Mouse (Mus musculus) neural tube, embryonic 11.5 days (tissue): ENCODE results near the gene Gxylt2. TPM values are rescaled to one million over a fixed set of nuclear protein-coding genes. Genes with fewer than 3 reads are reported as not detected.

ENCODE experiments used
- ATAC-seq: fragments of 200-750 bp; cut with Nextera tagmentation; 2 replicates; pipeline ENCODE4 v1.8.0; 2017; ENCODE audit warnings: moderate number of reproducible peaks, mild to moderate bottlenecking, moderate TSS enrichment, moderate library complexity; ENCODE audit not compliant: insufficient read depth, low FRiP score, low TSS enrichment
- DNase-seq: peaks from one replicate; pipeline ENCODE4 v3.0.0-alpha.2; 2015; ENCODE audit warnings: low spot score
- H3K27ac ChIP-seq: fragments of 300-500 bp; sonication (generic); 2 replicates; pipeline ENCODE4 v1.5.1; 2014; ENCODE audit warnings: low read depth, mild to moderate bottlenecking, low read length
- H3K27me3 ChIP-seq: fragments of 300-500 bp; sonication (generic); 2 replicates; pipeline ENCODE4 v1.6.1; 2014; ENCODE audit warnings: mild to moderate bottlenecking, low read length, mixed read lengths; ENCODE audit not compliant: control insufficient read depth, insufficient read depth
- H3K36me3 ChIP-seq: fragments of 300-500 bp; sonication (generic); 2 replicates; pipeline ENCODE4 v1.6.1; 2014; ENCODE audit warnings: mild to moderate bottlenecking, low read length, moderate library complexity, mixed read lengths; ENCODE audit not compliant: control insufficient read depth, insufficient read depth
- H3K4me1 ChIP-seq: fragments of 300-500 bp; sonication (generic); 2 replicates; pipeline ENCODE4 v1.6.1; 2014; ENCODE audit warnings: low read length, mixed read lengths; ENCODE audit not compliant: control insufficient read depth, insufficient read depth
- H3K4me2 ChIP-seq: fragments of 300-500 bp; sonication (generic); 2 replicates; pipeline ENCODE4 v1.6.1; 2014; ENCODE audit warnings: low read depth, mild to moderate bottlenecking, moderate library complexity
- H3K4me3 ChIP-seq: fragments of 300-500 bp; sonication (generic); 2 replicates; pipeline ENCODE4 v1.5.1; 2014; ENCODE audit warnings: low read depth, low read length
- H3K9ac ChIP-seq: fragments of 300-500 bp; sonication (generic); 2 replicates; pipeline ENCODE4 v1.6.1; 2014; ENCODE audit warnings: mild to moderate bottlenecking, low read length
- H3K9me3 ChIP-seq: fragments of 300-500 bp; sonication (generic); 2 replicates; pipeline ENCODE4 v1.6.1; 2016; ENCODE audit warnings: low read length; ENCODE audit not compliant: control insufficient read depth
- WGBS: fragments of 180-500 bp; shearing (Covaris S2); extraction: QIAGEN DNeasy Blood & Tissue Kit; methylation state at CpG from one replicate; pipeline ENCODE4 v1.1.7; 2014; 5-methylcytosine and 5-hydroxymethylcytosine counted together
- polyA plus RNA-seq: library from polyadenylated mRNA; unstranded; fragments of >200 nt; fragmentation: Nextera tagmentation; extraction: Ambion mirVana; gene quantifications from 2 replicates; pipeline ENCODE4 v1.2.1, GENCODE M21; 2014

Gxylt2 gene
- polyA plus RNA-seq: 3.0 and 5.0 TPM in 2 replicates

GRCm38 (mm10) chr6:100704574-100705365 is at the start of gene Gxylt2:
Gxylt2 (plus strand) TSS chr6:100704734.
- peak; percentile 76 for ATAC-seq
- Histone ChIP-seq H3K36me3 (no peaks in the 10 kb centered on the region), H3K27ac (no peak within 1 kb of the TSS), H3K4me3 (peak within 1 kb of the TSS; percentile 65), H3K9me3 (no peaks in the 10 kb centered on the region), H3K4me2 (peak within 1 kb of the TSS; percentile 94), H3K27me3 (0 out of 2 replicates have a peak, but pooled peaks cover 3% of the 10 kb centered on the region), H3K9ac (peak within 1 kb of the TSS; percentile 63), H3K4me1 (no peaks in the 10 kb centered on the region)
- DNase-seq: peak; percentile 77
- under 1% methylated on average over 59 of the region's 77 CpGs for WGBS

GRCm38 (mm10) chr6:100660395-100660794 is 44.1 kb upstream of the Gxylt2 start:
- ATAC-seq (no peak), DNase-seq (no peak)
- H3K4me2 ChIP-seq: no peak overlapping the region
- no peak overlapping the region for H3K27ac ChIP-seq
- H3K9me3 ChIP-seq: no peaks in the 10 kb centered on the region
- no peaks in the 10 kb centered on the region; the same call in 1 of the 2 replicates for H3K36me3 ChIP-seq
- H3K4me3 ChIP-seq: no peak overlapping the region
- H3K4me1 ChIP-seq: no peaks in the 10 kb centered on the region
- no peak overlapping the region for H3K9ac ChIP-seq
- 92% methylated on average over 5 of the region's 5 CpGs for WGBS
- no peaks in the 10 kb centered on the region for H3K27me3 ChIP-seq

GRCm38 (mm10) chr6:100662224-100662623 is 42.3 kb upstream of the Gxylt2 start:
- no peaks in the 10 kb centered on the region for H3K27me3 ChIP-seq
- 84% methylated on average over 6 of the region's 6 CpGs for WGBS
- no peak overlapping the region for H3K9ac ChIP-seq
- ATAC-seq: no peak
- H3K4me1 ChIP-seq: no peaks in the 10 kb centered on the region
- H3K4me3 ChIP-seq: no peak overlapping the region
- no peak for DNase-seq
- no peak overlapping the region for H3K4me2 ChIP-seq
- no peak overlapping the region for H3K27ac ChIP-seq
- H3K36me3 ChIP-seq: no peaks in the 10 kb centered on the region; the same call in 1 of the 2 replicates
- H3K9me3 ChIP-seq: no peaks in the 10 kb centered on the region

- H3K36me3 ChIP-seq: no peaks in the 10 kb centered on the region
- peaks cover 3% of the 10 kb centered on the region; the same call in 1 of the 2 replicates for H3K4me1 ChIP-seq
- no peak for DNase-seq
- no peak overlapping the region for H3K4me3 ChIP-seq
- no peaks in the 10 kb centered on the region for H3K9me3 ChIP-seq
- no peak overlapping the region for H3K9ac ChIP-seq
- 86% methylated on average over 8 of the region's 8 CpGs for WGBS
- ATAC-seq: no peak
- H3K27ac ChIP-seq: no peak overlapping the region
- no peak overlapping the region for H3K4me2 ChIP-seq
- H3K27me3 ChIP-seq: no peaks in the 10 kb centered on the region
These were observed 36.9 kb upstream of the Gxylt2 start for GRCm38 (mm10) chr6:100667644-100668043.

- H3K27me3 ChIP-seq: no peaks in the 10 kb centered on the region
- no peak overlapping the region for H3K4me2 ChIP-seq
- no peaks in the 10 kb centered on the region for H3K9me3 ChIP-seq
- no peak overlapping the region for H3K4me3 ChIP-seq
- no peak overlapping the region for H3K27ac ChIP-seq
- 83% methylated on average over 2 of the region's 2 CpGs for WGBS
- H3K36me3 ChIP-seq: no peaks in the 10 kb centered on the region
- no peak overlapping the region for H3K9ac ChIP-seq
- ATAC-seq (no peak), DNase-seq (no peak)
- peaks cover 3% of the 10 kb centered on the region; the same call in 1 of the 2 replicates for H3K4me1 ChIP-seq
These were observed 35.7 kb upstream of the Gxylt2 start for GRCm38 (mm10) chr6:100668858-100669257.

- 1% methylated on average over 32 of the region's 32 CpGs for WGBS
These were observed 34.1 kb upstream of the Gxylt2 start for GRCm38 (mm10) chr6:100670370-100670841.

GRCm38 (mm10) chr6:100670880-100671344 is 33.6 kb upstream of the Gxylt2 start, which contains the start of gene Shq1:
Shq1 (minus strand) TSS chr6:100671157.
- ATAC-seq: peak; percentile 91
- Histone ChIP-seq H3K27ac (no peak within 1 kb of the TSS), H3K27me3 (no peaks in the 10 kb centered on the region), H3K9ac (peak within 1 kb of the TSS; percentile 56), H3K9me3 (no peaks in the 10 kb centered on the region), H3K4me2 (peak within 1 kb of the TSS; percentile 68), H3K36me3 (no peaks in the 10 kb centered on the region), H3K4me3 (peak within 1 kb of the TSS; percentile 88), H3K4me1 (peaks cover 3% of the 10 kb centered on the region; the same call in 1 of the 2 replicates)
- peak; percentile 90 for DNase-seq
- WGBS: under 1% methylated on average over 49 of the region's 49 CpGs

More at GRCm38 (mm10) chr6:100670370-100670841, 34.1 kb upstream of the Gxylt2 start:
- Histone ChIP-seq H3K4me2 (peak overlapping the region; percentile 68), H3K4me1 (peaks cover 3% of the 10 kb centered on the region; the same call in 1 of the 2 replicates), H3K36me3 (no peaks in the 10 kb centered on the region), H3K27ac (no peak overlapping the region), H3K27me3 (no peaks in the 10 kb centered on the region), H3K9ac (peak overlapping the region; percentile 56), H3K9me3 (no peaks in the 10 kb centered on the region), H3K4me3 (peak overlapping the region; percentile 88)
- ATAC-seq (peak; percentile 64), DNase-seq (no peak)

- no peak for ATAC-seq
- Histone ChIP-seq H3K9ac (no peak overlapping the region), H3K4me1 (peaks cover 3% of the 10 kb centered on the region; the same call in 1 of the 2 replicates), H3K4me3 (peak overlapping the region; percentile 88), H3K36me3 (no peaks in the 10 kb centered on the region), H3K9me3 (no peaks in the 10 kb centered on the region), H3K4me2 (peak overlapping the region; percentile 31), H3K27ac (no peak overlapping the region), H3K27me3 (no peaks in the 10 kb centered on the region)
- 12% methylated on average over 7 of the region's 7 CpGs for WGBS
- no peak for DNase-seq
These were observed 33.1 kb upstream of the Gxylt2 start for GRCm38 (mm10) chr6:100671401-100671800.
